Mouse (Mus musculus) brain, adult 2 months (tissue): ENCODE data around the gene Prcp.
"Not testable (repeated sequence)": the region's sequence is repeated elsewhere in the genome, so short reads cannot be mapped to it uniquely, and the experiment has no call there.

Experiments used
- DNase-seq: peaks from one replicate; pipeline ENCODE4 v3.0.0; 2011; ENCODE audit warnings: low read depth, low spot score

Prcp gene

DNA sequence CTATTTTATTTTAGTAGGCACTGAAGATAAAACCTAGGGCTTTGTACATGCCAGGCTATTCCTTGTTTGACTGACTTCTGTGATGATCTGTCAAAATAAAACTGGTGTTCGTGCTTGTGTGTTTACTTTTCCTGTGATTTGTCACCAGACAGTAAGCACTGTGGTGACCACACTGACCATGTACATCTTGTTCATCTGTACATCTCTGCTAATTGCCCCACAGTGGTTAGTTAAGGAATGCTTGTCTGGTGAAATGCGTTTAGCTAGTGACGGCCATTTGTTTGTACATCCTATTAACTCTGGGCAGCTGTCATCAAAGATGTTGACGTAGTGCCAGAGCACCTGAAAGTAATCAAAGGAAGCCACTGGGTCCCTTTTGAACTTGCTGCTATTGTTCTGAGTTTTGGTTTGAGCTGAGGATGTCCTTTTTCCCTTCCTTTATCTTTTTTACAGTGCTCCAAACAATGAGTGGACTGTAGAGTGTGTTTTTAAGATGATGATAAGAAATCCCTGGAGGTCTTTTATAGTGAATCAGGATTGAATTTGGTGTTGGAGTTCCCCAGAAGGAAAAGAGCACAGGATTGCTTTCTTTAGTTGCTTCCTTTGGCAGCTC lies 16.5 kb downstream of the Prcp start:
- no peak for DNase-seq

DNA sequence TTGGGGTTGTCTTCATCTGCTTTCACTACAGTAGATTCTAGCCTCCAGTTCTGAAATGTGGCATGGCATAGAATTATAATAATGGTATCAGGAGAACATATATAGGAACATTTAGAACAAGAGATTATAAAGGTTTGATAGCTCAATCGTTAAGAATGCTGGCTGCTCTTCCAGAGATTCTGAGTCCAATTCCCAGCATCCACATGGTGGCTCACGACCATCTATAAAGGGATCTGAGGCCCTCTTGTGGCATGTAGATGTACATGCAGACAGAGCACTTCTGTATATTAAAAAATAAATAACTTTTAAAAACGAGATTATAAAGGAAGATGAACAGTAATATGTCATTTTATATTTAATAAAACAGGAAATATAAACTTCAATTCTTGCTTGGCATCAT lies 19.2 kb downstream of the Prcp start:
- peak; percentile 23 for DNase-seq

DNA sequence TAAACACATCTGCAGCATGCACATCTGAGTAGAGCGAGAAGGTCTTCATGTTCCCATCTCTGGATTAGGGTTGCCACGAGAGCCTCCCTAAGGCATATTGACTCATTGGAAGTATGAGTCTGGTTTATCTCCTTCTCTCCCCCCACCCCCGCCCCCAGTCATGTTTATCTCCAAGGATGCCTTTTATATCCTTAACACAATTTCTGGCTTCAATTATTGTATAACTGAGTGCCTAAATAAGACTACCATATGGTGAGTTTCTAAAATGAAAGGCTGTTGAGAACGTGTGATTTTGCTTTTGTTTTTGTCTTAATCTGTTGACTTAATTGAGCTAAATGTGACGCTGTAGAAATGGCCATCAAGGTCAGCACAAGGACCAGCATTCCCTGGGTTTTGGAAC lies 21.8 kb downstream of the Prcp start:
- DNase-seq: peak; percentile 58

DNA sequence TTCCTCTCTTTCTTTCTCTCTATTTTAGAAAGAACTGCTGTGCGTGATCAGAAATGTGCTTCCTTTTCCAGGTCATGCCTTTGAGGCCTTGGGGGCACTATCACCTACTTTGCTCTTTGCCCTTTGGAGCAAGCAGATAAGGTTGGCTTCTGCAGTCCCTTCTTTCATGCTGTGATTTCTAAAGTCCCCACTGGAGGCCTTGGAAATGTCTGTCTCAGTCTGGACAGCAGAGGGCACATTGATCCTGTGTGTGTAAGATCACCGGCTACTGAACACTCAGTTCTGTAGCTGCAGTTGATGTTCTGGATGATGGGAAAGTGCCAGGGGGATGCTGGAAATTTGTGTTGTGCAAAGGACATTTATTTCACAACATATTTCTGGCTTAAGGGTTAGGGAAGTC lies 22.8 kb downstream of the Prcp start:
- DNase-seq: peak; percentile 73

DNA sequence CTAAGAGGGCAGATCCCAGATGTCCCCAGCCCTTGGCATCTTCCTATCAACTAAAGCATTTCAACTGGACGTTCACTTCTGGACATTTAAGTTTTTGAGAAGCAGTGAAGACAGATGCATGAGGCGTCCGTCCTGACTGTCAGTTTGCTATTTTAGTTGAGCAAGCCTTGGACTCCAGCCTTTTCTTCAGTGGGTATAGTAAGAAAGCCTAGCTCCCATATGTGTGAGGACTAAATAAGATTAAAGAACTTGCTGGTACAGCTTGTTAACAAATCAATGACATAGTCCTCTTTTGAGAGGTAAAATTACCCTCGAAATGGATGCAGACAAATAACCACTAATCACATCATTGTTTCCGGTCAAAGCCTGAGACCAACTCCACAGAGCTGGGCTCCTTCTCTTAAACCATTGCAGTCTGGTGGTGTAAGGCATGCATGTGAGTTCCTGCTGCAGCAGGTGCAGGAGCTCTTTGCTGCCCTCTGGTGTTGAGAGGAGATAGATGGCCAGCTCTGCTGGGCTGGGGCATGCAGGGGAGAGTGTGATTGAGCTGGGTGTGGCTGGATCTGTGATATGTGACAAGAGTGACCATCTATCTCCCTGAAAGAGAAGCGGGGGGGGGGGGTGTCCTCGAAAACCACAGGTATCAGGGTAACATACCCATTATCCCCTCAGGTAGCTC lies 29.2 kb downstream of the Prcp start:
- DNase-seq: peak; percentile 89

DNA sequence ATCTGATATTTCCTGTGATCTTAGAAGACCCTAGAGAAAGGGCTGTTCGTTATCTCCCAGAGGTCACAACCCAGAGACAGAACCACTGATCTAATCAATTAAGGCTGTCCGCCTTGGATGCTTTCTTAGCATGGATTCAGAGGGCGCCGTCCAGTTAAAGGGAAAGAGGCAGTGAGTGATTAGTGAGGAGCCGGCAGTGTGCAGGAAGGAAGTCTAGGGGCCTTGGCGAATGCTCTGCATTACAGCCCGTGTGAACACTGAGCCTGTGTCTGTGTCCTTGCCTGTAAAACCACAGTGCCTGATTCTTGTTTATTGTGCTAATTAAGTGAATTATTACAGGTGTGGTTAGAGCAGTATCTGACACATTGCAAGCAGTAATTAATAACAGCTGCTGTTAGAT lies 30.0 kb downstream of the Prcp start:
- DNase-seq: not testable (repeated sequence)

DNA sequence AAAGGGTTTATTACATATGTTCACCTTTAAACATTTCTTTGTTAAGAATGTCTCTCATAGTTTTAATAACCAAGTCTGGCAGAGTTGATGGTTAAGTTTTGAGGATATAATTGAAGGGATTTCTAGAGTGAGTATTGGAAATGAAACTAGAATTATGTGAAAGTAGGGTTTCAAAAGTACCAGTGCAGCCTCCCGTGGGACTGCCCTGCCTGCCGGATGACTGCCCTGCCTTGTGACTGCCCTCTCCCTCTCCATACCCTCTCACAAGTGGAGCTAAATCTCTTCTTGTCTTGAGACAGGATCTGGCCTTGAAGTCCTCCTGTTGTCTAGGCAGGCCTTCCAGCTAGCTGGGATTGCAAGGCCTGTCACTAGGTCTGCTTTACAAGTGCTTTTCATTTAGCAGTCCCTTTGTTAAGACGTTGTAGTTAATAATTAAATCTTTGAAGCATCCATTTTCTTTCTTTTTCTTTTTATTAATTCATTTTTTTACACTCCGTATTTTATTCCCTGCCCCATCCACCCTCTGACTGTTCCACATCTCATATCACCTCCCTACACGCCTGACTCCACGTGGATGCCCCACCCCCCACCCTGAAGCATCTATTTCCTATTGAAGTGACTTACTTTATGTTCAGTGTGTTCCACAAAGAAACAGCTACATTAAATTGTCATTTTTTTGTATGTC lies 46.0 kb downstream of the Prcp start:
- no peak for DNase-seq

DNA sequence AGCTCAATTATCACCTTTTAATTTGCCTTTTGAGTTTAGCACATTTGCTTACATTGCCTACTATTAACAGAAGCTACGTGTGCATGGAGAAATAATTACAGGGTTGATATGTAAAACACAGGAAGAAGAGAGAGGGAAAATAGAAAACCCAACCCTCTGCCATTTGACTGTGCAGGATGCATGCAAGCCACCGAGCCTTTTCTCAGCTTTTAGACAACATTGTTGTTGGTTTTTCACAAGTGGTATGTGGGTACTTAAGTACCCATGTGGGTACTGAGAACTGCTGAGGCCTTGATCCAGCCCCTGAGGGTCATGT lies 46.5 kb downstream of the Prcp start:
- no peak for DNase-seq

DNA sequence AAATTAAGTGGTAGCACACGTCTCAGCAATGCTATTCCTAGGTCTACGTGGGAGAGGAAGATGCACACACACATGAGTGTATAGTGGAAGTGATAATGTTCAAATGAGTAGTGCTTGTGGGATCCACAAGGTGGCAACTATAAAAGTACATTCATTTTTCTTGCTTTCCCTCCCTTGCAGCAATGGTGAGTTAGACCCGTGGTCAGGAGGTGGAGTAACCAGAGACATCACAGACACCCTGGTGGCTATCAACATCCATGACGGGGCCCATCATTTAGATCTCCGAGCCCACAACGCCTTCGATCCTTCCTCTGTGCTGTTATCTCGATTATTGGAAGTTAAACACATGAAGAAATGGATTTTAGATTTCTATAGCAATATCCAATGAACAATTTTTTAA lies 58.5 kb downstream of the Prcp start:
- DNase-seq: no peak

DNA sequence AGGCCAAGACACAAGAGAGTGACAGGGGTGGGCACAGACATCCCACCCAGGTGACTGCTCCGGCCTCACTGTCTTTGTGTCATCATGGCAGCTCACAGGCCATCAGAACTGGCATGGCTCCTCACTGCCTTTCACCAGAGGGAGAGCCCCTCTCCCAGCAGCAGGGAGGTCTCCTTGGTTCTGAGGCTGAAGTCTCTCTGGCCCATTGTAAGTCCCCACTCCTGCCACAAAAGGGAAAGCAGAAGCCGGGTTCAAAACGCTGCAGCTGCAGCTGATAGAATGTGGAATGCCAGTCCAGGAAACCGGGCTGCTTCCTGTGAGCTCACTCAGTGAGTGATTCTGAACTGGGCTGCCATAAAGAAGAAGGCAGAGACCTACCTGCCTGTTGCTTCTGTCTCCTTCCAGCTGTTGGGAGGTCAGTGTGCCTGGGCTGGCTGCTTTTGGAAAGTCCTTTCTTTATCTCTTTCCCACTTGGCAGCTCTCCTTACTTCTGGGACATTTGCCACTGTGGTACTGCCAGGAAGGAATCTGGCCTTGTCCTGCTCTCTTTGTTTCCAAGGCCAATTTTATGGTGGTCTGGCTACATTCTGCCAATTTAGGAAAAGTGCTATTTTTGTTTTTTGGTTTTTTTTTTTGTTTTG lies 59.2 kb downstream of the Prcp start:
- DNase-seq: not testable (repeated sequence)

DNA sequence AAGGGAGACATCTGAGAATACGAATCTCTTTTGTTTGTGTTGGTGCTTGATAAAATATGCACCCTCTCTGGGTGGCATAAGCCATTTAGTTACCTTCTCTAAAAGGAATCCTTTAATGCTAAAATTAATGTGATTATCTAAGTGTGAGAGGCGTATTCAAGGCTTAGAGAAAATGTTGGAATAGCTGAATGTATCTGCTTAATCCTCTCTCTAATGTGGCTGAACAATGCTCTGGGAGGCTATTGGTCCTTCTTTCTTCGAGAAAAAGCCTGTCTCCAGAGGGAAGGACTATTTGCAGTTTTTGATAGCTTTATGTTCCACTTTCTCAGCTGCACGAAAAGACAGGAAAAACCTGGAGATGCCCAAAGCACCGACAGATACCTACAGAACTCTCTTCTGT lies 62.5 kb downstream of the Prcp start:
- no peak for DNase-seq

DNA sequence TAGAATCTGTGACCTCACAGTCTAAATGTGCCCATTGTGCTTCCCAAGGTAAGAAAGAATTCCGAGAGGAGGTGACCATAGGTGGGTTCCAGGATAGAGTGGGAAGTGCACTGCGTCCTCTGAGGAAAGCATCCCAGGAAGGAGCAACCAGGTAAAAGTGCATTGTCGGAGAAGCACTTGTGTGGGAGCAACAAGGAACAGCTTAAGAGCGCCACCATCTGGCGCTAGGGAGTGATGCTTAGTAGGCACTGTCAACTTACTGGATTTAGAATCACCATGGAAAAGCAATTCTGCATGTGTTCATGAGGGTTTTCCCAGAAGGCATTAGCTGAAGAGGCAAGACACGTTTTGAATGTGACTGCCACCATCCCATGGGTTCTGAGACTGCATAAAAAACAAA lies 63.7 kb downstream of the Prcp start:
- peak; percentile 59 for DNase-seq

DNA sequence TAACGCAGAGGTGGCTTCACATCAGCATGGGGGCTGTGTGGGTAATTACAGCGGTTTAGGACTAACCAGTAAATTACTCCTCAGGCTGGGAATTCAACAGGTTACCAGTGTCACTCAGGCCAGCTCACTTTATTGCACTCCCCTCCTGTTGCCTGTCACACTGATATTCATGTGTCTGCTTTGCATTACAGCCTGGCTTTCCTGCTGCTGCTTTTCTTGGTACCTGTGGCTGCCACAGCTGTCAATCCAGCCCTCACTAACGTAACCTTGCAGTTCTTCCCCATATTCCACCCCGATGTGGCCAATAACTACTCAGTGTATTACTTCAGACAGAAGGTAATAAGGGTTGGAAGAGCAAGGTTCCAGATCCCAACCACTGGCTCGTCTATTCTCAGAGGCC lies 65.5 kb downstream of the Prcp start:
- DNase-seq: no peak

DNA sequence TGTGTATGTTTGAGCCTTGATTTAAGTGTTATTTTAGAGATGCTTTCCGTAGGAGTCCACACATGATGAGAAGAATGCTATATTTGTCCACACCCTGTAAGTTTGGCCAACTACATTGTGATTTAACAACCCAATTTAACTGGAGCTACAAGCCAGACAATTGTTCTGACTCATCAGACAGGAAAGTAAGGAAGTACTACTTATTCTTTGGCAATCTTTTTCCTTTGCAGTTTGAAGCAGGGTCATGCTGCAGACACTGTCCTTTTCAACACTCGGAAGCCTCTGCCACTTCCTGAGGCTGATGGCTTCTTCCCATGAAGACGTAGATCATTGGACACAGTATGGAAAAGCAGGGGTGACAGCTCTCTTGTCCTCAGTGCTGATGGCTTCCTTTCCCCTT lies 76.5 kb downstream of the Prcp start:
- peak; percentile 57 for DNase-seq

DNA sequence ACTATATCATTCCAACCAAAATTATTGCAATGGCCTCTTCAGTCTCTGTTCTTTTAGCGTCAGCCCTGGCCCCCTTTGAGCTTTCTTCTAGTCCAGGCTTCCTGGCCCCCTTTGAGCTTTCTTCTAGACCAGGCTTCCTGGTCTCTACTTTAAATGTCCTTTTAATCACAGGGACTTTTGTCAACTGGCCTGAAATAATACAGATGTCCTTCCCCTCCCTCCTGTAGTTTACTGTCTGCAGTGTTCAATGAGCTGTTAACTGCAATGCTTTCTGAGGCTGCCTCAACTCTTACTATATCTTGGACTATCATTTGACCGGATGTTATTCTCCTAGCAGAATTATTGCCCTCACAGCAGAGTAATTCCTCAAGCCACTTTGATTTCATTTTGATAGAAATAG lies 77.9 kb downstream of the Prcp start:
- DNase-seq: no peak

DNA sequence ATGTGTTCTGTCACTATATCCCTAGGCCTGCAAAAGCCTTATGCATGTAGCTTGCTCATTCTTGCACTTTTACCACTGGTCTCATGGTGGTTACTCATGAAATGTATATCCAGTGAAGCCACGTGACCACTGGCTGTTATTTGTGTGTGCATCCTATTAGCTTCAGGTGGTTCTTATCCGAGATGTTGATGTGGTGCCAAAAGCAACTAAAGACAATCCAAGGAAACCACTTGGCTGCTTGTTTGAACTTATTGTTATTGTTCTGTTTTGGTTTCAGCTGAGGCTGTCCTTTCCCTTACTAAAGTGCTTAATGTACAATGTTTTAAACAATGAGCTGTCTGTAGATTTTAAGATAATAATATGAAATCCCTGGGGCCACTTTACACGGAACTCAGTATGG lies 85.5 kb downstream of the Prcp start:
- no peak for DNase-seq

DNA sequence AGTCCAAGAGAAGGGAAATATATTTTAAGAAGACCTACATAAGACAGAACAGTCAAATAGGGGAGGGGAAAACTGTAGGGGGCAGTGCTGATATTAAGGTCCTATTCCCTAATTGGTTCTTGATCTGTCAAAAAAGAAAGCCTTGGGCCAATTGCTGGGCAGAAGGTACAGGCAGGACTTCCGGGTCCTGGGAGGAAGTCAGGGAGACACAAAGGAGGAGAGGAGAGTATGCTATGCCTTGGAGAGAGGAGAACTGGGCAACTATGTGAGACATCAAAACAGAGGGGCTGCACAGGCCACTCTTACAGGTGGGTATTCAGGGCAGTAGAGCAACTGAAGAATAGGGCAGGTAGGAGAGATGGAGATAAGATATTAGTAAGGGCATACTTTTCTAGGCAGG lies 87.6 kb downstream of the Prcp start:
- DNase-seq: no peak

DNA sequence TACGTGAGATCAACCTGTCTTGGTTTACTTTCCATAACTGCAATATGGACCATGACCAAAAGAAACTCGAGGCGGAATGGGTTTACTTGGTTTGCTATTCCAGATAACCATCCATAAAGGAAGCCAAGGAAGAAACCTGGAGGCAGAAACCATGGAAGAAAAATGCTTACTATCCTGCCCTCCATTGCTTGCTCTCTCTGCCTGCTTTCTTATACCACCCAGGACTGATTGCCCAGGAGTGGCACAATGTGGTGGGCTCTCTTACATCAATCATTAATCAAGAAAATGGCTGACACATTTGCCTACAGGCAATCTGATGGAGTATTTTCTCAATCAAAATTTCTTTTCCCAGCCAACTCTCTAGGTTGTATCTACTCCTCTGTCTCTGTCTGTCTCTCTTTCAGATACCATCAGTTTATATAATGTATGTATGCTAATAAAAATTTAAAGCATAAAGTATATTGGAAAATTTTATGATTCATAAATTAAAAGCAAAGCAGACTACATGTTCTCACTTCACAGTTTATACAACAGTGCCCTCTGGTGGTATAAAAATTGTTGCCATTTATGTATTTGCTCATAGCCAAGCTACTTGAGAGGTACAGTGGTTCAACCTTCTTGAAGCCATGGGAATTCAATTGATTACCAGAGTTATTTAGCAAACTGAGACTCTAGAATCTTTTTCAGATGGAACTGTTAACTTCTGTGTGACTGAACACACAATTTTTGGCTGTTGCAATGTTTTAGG lies 90.7 kb downstream of the Prcp start:
- peak; percentile 85 for DNase-seq

DNA sequence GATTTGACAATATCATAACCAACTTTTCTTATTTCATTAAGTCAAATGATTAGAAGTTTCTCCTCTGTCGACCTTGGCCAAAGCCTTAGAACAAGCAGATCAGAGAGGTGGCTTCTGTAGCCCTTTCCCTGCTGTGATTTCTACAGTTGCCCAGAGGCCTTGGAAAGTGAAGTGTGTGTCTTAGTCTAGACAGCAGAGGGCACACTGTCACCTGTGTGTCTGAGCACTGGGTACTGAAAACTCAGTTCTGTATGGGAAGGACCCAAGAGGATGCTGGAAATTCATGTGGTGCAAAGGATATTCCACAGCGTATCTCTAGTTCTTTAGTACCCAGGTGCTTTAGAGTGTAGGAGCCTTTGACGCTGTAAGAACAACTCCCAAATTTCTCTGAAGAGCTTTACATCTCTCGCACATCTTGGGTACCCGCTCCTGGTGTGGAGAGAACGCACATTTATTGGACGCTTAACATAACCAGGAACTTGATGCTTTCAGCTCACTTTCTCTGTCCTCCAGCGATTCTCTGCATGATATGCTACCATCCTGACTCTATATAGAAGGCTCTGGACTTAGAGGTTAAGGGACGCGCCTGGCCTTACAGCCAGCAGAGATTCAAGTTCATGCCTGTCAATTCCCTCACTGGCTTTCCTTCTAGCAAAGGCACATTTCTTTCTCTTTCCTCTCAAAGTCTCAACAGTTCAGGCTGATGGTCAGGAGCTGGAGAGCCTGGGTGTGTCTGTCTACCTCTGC lies 93.3 kb downstream of the Prcp start:
- peak; percentile 76 for DNase-seq

DNA sequence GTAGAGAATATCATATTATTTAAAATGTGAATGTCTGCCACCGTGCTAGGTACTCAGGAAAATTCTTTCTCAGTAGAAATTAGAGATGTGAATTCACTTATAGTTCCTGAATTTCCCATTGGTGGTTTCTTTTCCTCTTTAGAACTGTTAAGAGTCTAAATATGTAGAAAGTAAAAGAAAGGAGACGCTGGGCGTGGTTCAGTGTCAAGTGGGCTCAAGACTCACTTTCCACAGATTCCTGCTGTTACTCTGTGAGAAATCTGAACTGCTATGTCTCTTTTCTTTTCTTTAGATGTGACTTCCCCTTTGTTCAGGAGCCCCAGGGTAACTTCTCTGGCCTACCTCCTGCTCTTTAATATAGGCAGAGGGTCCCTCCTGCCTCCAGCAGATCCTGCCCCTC lies 103.2 kb downstream of the Prcp start:
- no peak for DNase-seq

DNA sequence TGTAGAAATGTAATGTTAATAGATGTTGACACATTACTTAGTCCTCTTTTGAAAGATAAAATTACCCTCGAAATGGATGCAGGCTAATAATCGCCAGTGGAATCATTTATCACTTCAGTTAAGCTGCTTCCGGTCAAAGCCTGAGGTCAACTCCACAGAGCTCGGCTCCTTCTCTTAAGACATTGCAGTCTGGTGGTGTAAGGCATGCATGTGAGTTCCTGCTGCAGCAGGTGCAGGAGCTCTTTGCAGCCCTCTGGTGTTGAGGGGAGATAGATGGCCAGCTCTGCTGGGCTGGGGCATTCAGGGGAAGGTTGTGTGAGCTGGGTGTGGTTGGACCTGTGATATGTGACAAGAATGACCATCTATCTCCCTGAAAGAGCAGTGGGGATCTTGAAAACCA lies 104.0 kb downstream of the Prcp start:
- DNase-seq: no peak
